In genomic region chr13:49461458-49462132, GRCm38 (mm10) we compare ENCODE assay signal across 10 mouse cellular contexts. TPM values are rescaled to one million over a fixed set of nuclear protein-coding genes. Genes with fewer than 3 reads are reported as not detected.
A peak's percentile ranks its signal among the peaks of the same experiment; 100 is the strongest.
DNase-seq lines count a peak whose midpoint lies in the region; ATAC-seq and TF ChIP-seq lines count a peak whose summit lies in the region.
"Had no signal": no experiment of that assay in that cellular context is flagged by ENCODE, and none has a peak within 500 bp of the region (broad histone marks: within the 10 kb centered on the region; RNA-seq: fewer than 3 reads in every experiment).

No protein-coding gene starts in this region.

- no peak overlapping the region for H3K4me2 ChIP-seq in limb, embryonic 13.5 days (replicated peaks)
- no peak overlapping the region for H3K4me2 ChIP-seq in stomach, postnatal 0 days (replicated peaks; ENCODE audit: low read depth)
- H3K4me2 ChIP-seq in midbrain, embryonic 15.5 days: no peak overlapping the region
- H3K4me2 ChIP-seq: lung, embryonic 14.5 days had no signal

- no peak overlapping the region for H3K9ac ChIP-seq in limb, embryonic 13.5 days
- no peak overlapping the region for H3K9ac ChIP-seq in stomach, postnatal 0 days (ENCODE audit: low read length)
- H3K9ac ChIP-seq in midbrain, embryonic 15.5 days: no peak overlapping the region
- H3K9ac ChIP-seq: lung, embryonic 14.5 days had no signal

- no peak for ATAC-seq in limb, embryonic 13.5 days (ENCODE audit: low FRiP score, low read depth)
- peak; percentile 30; the same call in 1 of the 2 replicates for ATAC-seq in stomach, postnatal 0 days (ENCODE audit: low FRiP score, low TSS enrichment)
- ATAC-seq in midbrain, embryonic 15.5 days (replicated peaks): no peak

- H3K4me3 ChIP-seq in heart, embryonic 10.5 days: no peak overlapping the region
- no peak overlapping the region for H3K4me3 ChIP-seq in limb, embryonic 13.5 days
- H3K4me3 ChIP-seq in stomach, postnatal 0 days (ENCODE audit: low read depth, low read length): no peak overlapping the region
- no peak overlapping the region for H3K4me3 ChIP-seq in midbrain, embryonic 15.5 days

- TF ChIP-seq CTCF in stomach, postnatal 0 days (IDR thresholded peaks at IDR 0.05; ENCODE audit: low read depth): no peak

- TF ChIP-seq EP300 in stomach, postnatal 0 days (optimal IDR thresholded peaks at IDR 0.05): no peak

- no peaks in the 10 kb centered on the region for H3K27me3 ChIP-seq in heart, embryonic 10.5 days (ENCODE audit: insufficient read depth, poor library complexity, severe bottlenecking)
- H3K27me3 ChIP-seq in limb, embryonic 13.5 days: no peaks in the 10 kb centered on the region
- H3K27me3 ChIP-seq in stomach, postnatal 0 days (ENCODE audit: control insufficient read depth, insufficient read depth, low read length): no peaks in the 10 kb centered on the region
- no peaks in the 10 kb centered on the region for H3K27me3 ChIP-seq in midbrain, embryonic 15.5 days (replicated peaks)

- no peaks in the 10 kb centered on the region for H3K4me1 ChIP-seq in heart, embryonic 10.5 days
- peaks cover 20% of the 10 kb centered on the region for H3K4me1 ChIP-seq in limb, embryonic 13.5 days
- no peaks in the 10 kb centered on the region for H3K4me1 ChIP-seq in stomach, postnatal 0 days (replicated peaks; ENCODE audit: control insufficient read depth, insufficient read depth)
- no peaks in the 10 kb centered on the region for H3K4me1 ChIP-seq in midbrain, embryonic 15.5 days

- 85% methylated on average over 15 of the region's 15 CpGs for WGBS in heart, embryonic 10.5 days
- 88% methylated on average over 15 of the region's 15 CpGs for WGBS in limb, embryonic 13.5 days
- WGBS in stomach, postnatal 0 days: 68% methylated on average over 15 of the region's 15 CpGs
- 86% methylated on average over 15 of the region's 15 CpGs for WGBS in midbrain, embryonic 15.5 days

- no peaks in the 10 kb centered on the region for H3K9me3 ChIP-seq in heart, embryonic 10.5 days
- H3K9me3 ChIP-seq in limb, embryonic 13.5 days: no peaks in the 10 kb centered on the region
- no peaks in the 10 kb centered on the region for H3K9me3 ChIP-seq in stomach, postnatal 0 days (ENCODE audit: control insufficient read depth, low read length)
- no peaks in the 10 kb centered on the region for H3K9me3 ChIP-seq in midbrain, embryonic 15.5 days

- H3K27ac ChIP-seq in heart, embryonic 10.5 days: no peak overlapping the region
- peak overlapping the region; percentile 39; the same call in 1 of the 2 replicates for H3K27ac ChIP-seq in limb, embryonic 13.5 days
- peak overlapping the region; percentile 79 for H3K27ac ChIP-seq in stomach, postnatal 0 days (replicated peaks)
- H3K27ac ChIP-seq in midbrain, embryonic 15.5 days: no peak overlapping the region

- DNase-seq in heart, adult 11 months: peak; percentile 95
- no peak for DNase-seq in heart, embryonic 10.5 days (ENCODE audit: low spot score)
- DNase-seq in ovary, adult 18-20 months (ENCODE audit: low spot score): peak; percentile 36
- DNase-seq in ovary, postnatal 10 days (ENCODE audit: low spot score): no peak
- DNase-seq in stomach, postnatal 0 days (ENCODE audit: low spot score): no peak
- no peak for DNase-seq in B cell, adult 2 months
- DNase-seq: cerebellum, postnatal 25 days; lung, embryonic 14.5 days had no signal

- peaks cover 58% of the 10 kb centered on the region for H3K36me3 ChIP-seq in heart, embryonic 10.5 days
- H3K36me3 ChIP-seq in limb, embryonic 13.5 days: peaks cover 59% of the 10 kb centered on the region
- peaks cover 10% of the 10 kb centered on the region; the same call in 1 of the 2 replicates for H3K36me3 ChIP-seq in stomach, postnatal 0 days (ENCODE audit: control insufficient read depth, insufficient read depth, low read length)
- H3K36me3 ChIP-seq in midbrain, embryonic 15.5 days (replicated peaks): peaks cover 7% of the 10 kb centered on the region; the same call in 1 of the 2 replicates

RNA-seq across cellular contexts. Expression of gene Tes3-ps, which starts 31.5 kb away (rescaled TPM):
- polyA plus RNA-seq in heart, embryonic 10.5 days (2016; fragmentation: Nextera tagmentation; extraction: Ambion mirVana): 0.68 and 0.90 TPM in 2 replicates
- 1.2 and 1.5 TPM in 2 replicates for polyA plus RNA-seq in limb, embryonic 13.5 days (2015; fragmentation: Nextera tagmentation; extraction: Ambion mirVana)
- 0.35 and 0.45 TPM in 2 replicates for polyA plus RNA-seq in stomach, postnatal 0 days (2015; fragmentation: Nextera tagmentation; extraction: Ambion mirVana)
- 0.62 and 0.66 TPM in 2 replicates for polyA plus RNA-seq in midbrain, embryonic 15.5 days (2015; fragmentation: Nextera tagmentation; extraction: Ambion mirVana)

RNA-seq across cellular contexts. Expression of gene Ippk, which starts 40.5 kb away (rescaled TPM):
- polyA plus RNA-seq in heart, embryonic 10.5 days (2016; fragmentation: Nextera tagmentation; extraction: Ambion mirVana): 15.8 and 18.5 TPM in 2 replicates
- polyA plus RNA-seq in limb, embryonic 13.5 days (2015; fragmentation: Nextera tagmentation; extraction: Ambion mirVana): 13.9 and 14.3 TPM in 2 replicates
- polyA plus RNA-seq in stomach, postnatal 0 days (2015; fragmentation: Nextera tagmentation; extraction: Ambion mirVana): 22.1 and 23.4 TPM in 2 replicates
- polyA plus RNA-seq in midbrain, embryonic 15.5 days (2015; fragmentation: Nextera tagmentation; extraction: Ambion mirVana): 14.0 and 14.4 TPM in 2 replicates

RNA-seq across cellular contexts. Expression of gene Ecm2, which starts 43.0 kb away (rescaled TPM):
- polyA plus RNA-seq in heart, embryonic 10.5 days (2016; fragmentation: Nextera tagmentation; extraction: Ambion mirVana): 0.63 and 0.84 TPM in 2 replicates
- 1.4 and 1.9 TPM in 2 replicates for polyA plus RNA-seq in limb, embryonic 13.5 days (2015; fragmentation: Nextera tagmentation; extraction: Ambion mirVana)
- 2.0 and 2.2 TPM in 2 replicates for polyA plus RNA-seq in stomach, postnatal 0 days (2015; fragmentation: Nextera tagmentation; extraction: Ambion mirVana)
- 1.8 and 1.9 TPM in 2 replicates for polyA plus RNA-seq in midbrain, embryonic 15.5 days (2015; fragmentation: Nextera tagmentation; extraction: Ambion mirVana)

Comparison
In these comparisons a context has a peak if more than half of its experiments do, and no peak if none do; other contexts are left out.
1. DNase-seq: peak in heart, adult 11 months (single experiment) and ovary, adult 18-20 months (single experiment); none in heart, embryonic 10.5 days (single experiment), ovary, postnatal 10 days (single experiment), stomach, postnatal 0 days (single experiment) and B cell, adult 2 months (0 of 2).
2. H3K27ac ChIP-seq: peak in limb, embryonic 13.5 days (single experiment) and stomach, postnatal 0 days (single experiment); none in heart, embryonic 10.5 days (single experiment) and midbrain, embryonic 15.5 days (single experiment).